Mouse (Mus musculus): ENCODE measurements at regions not wholly inside any gene's neighbourhood (a gene's known extent, or its start where the extent isn't known, plus 50 kb on each side); places are given as distances from the start of the nearest gene placed in this dataset.

DNA sequence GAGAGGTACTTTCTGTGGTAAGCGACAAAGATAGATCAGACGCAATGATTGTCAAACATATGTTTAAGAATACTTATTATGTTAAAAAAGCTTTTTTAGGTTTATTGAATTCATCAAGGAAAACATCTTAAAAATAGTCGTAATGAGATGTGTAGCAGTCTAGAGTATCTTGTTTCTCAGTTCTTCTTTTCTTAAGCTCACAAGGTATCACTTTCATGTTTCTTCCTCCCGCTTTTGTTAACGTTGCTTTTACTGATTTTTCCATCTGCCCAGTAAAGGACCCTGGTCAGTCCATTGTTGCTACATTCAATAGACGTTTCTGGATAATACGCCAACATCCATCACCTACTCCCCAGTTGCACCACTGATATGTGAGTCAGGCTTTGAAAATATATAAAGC, 1015.9 kb downstream of the Pcdh9 start:
- TF ChIP-seq CTCF (conservative IDR thresholded peaks at IDR 0.05; ENCODE audit: low read length) = no peak
- TF ChIP-seq NANOG (IDR thresholded peaks at IDR 0.05; ENCODE audit: borderline replicate concordance, low read length) = no peak

Measured in E14TG2a.4 (cell line).